Mouse (Mus musculus) bone marrow macrophage, adult 2 months (primary cell): ENCODE results near the gene Calcoco1.

Source experiments
- CTCF ChIP-seq: IDR thresholded peaks from 2 replicates; pipeline ENCODE4 v1.5.1; 2012; ENCODE audit warnings: low read depth, mild to moderate bottlenecking, low read length, moderate library complexity
- POLR2A ChIP-seq: IDR thresholded peaks from 2 replicates; pipeline ENCODE4 v1.6.1; 2012; ENCODE audit warnings: mild to moderate bottlenecking, low read depth, low read length, borderline replicate concordance

DNA sequence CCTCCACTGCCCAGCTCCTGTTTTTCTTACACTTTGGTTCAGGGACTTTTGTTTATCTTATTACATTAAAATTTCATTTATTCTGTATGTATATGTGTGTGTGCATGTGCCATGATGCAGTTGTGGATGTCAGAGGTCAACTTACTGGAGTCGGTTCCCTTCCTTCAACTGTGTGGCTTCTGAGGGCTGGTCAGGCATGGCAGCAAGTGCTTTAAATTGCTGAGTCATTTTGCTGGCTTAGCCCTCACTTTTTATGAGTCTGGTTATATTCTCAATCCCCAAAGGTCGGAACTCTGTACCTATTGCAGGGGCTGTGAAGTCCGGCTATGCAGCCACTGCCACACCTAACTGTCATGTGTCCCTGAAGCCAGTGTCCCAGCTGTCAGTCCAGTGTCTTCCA is 19.0 kb downstream of the Calcoco1 start:
- no peak for TF ChIP-seq CTCF
- no peak for TF ChIP-seq POLR2A
